Mouse (Mus musculus): ENCODE results near the gene Gm45717. TPM values are rescaled to one million over a fixed set of nuclear protein-coding genes. Genes with fewer than 3 reads are reported as not detected.

Gm45717 gene
- polyA plus RNA-seq, 1 experiment: not detected

GRCm38 (mm10) chr7:140945247-140945646 lies 10.5 kb downstream of the Gm45717 start:
- Histone ChIP-seq H3K27ac (ENCODE audit: control insufficient read depth, insufficient read depth, low read depth, low read length, poor library complexity) (no peak overlapping the region), H3K4me3 (replicated peaks; ENCODE audit: control insufficient read depth, low read depth, low read length) (no peak overlapping the region), H3K4me1 (ENCODE audit: control insufficient read depth, insufficient read depth, low read length) (peaks cover 5% of the 10 kb centered on the region; the same call in 1 of the 2 replicates)
- TF ChIP-seq CTCF (IDR thresholded peaks at IDR 0.05; ENCODE audit: control insufficient read depth, insufficient read depth, low read length) (no peak), POLR2A (IDR thresholded peaks at IDR 0.05; ENCODE audit: borderline replicate concordance, control insufficient read depth, low read depth, low read length) (no peak)
- 83% methylated on average over 5 of the region's 5 CpGs for WGBS

- TF ChIP-seq CTCF (IDR thresholded peaks at IDR 0.05; ENCODE audit: control insufficient read depth, insufficient read depth, low read length): no peak
- no peak for TF ChIP-seq POLR2A (IDR thresholded peaks at IDR 0.05; ENCODE audit: borderline replicate concordance, control insufficient read depth, low read depth, low read length)
- Histone ChIP-seq H3K4me3 (replicated peaks; ENCODE audit: control insufficient read depth, low read depth, low read length) (no peak overlapping the region), H3K27ac (ENCODE audit: control insufficient read depth, insufficient read depth, low read depth, low read length, poor library complexity) (no peak overlapping the region), H3K4me1 (ENCODE audit: control insufficient read depth, insufficient read depth, low read length) (peaks cover 5% of the 10 kb centered on the region; the same call in 1 of the 2 replicates)
- 88% methylated on average over 7 of the region's 7 CpGs for WGBS
Measured at GRCm38 (mm10) chr7:140944236-140944635, 11.5 kb downstream of the Gm45717 start.

GRCm38 (mm10) chr7:140943356-140943755 lies 12.4 kb downstream of the Gm45717 start:
- H3K4me3 ChIP-seq (replicated peaks; ENCODE audit: control insufficient read depth, low read depth, low read length): no peak overlapping the region
- WGBS: 56% methylated on average over 4 of the region's 4 CpGs
- H3K27ac ChIP-seq (ENCODE audit: control insufficient read depth, insufficient read depth, low read depth, low read length, poor library complexity): no peak overlapping the region
- H3K4me1 ChIP-seq (ENCODE audit: control insufficient read depth, insufficient read depth, low read length): peaks cover 5% of the 10 kb centered on the region; the same call in 1 of the 2 replicates
- TF ChIP-seq POLR2A (IDR thresholded peaks at IDR 0.05; ENCODE audit: borderline replicate concordance, control insufficient read depth, low read depth, low read length) (no peak), CTCF (IDR thresholded peaks at IDR 0.05; ENCODE audit: control insufficient read depth, insufficient read depth, low read length) (no peak)

GRCm38 (mm10) chr7:140942811-140943210 lies 12.9 kb downstream of the Gm45717 start:
- H3K4me1 ChIP-seq (ENCODE audit: control insufficient read depth, insufficient read depth, low read length): peaks cover 5% of the 10 kb centered on the region; the same call in 1 of the 2 replicates
- no peak overlapping the region; the same call in 1 of the 2 replicates for H3K27ac ChIP-seq (ENCODE audit: control insufficient read depth, insufficient read depth, low read depth, low read length, poor library complexity)
- no peak overlapping the region for H3K4me3 ChIP-seq (replicated peaks; ENCODE audit: control insufficient read depth, low read depth, low read length)
- TF ChIP-seq CTCF (IDR thresholded peaks at IDR 0.05; ENCODE audit: control insufficient read depth, insufficient read depth, low read length) (no peak), POLR2A (IDR thresholded peaks at IDR 0.05; ENCODE audit: borderline replicate concordance, control insufficient read depth, low read depth, low read length) (no peak)
- WGBS: 75% methylated on average over 10 of the region's 10 CpGs

GRCm38 (mm10) chr7:140942341-140942740 lies 13.4 kb downstream of the Gm45717 start:
- Histone ChIP-seq H3K4me1 (ENCODE audit: control insufficient read depth, insufficient read depth, low read length) (peaks cover 5% of the 10 kb centered on the region; the same call in 1 of the 2 replicates), H3K27ac (ENCODE audit: control insufficient read depth, insufficient read depth, low read depth, low read length, poor library complexity) (peak overlapping the region; percentile 76), H3K4me3 (replicated peaks; ENCODE audit: control insufficient read depth, low read depth, low read length) (peak overlapping the region; percentile 63)
- 48% methylated on average over 9 of the region's 9 CpGs for WGBS
- no peak for TF ChIP-seq POLR2A (IDR thresholded peaks at IDR 0.05; ENCODE audit: borderline replicate concordance, control insufficient read depth, low read depth, low read length)
- TF ChIP-seq CTCF (IDR thresholded peaks at IDR 0.05; ENCODE audit: control insufficient read depth, insufficient read depth, low read length): no peak

- WGBS: 1% methylated on average over 33 of the region's 33 CpGs
- Histone ChIP-seq H3K4me1 (ENCODE audit: control insufficient read depth, insufficient read depth, low read length) (peaks cover 2% of the 10 kb centered on the region; the same call in 1 of the 2 replicates), H3K4me3 (replicated peaks; ENCODE audit: control insufficient read depth, low read depth, low read length) (peak within 1 kb of the TSS; percentile 63)
Measured at GRCm38 (mm10) chr7:140941222-140942051, 14.3 kb downstream of the Gm45717 start, which contains the start of gene Pgghg. Gene Pgghg, plus strand, starts transcription at chr7:140941391.

GRCm38 (mm10) chr7:140939669-140940171 lies 16.0 kb downstream of the Gm45717 start:
- peaks cover 2% of the 10 kb centered on the region; the same call in 1 of the 2 replicates for H3K4me1 ChIP-seq (ENCODE audit: control insufficient read depth, insufficient read depth, low read length)
- WGBS: 87% methylated on average over 8 of the region's 8 CpGs
- H3K4me3 ChIP-seq (replicated peaks; ENCODE audit: control insufficient read depth, low read depth, low read length): no peak overlapping the region
- H3K27ac ChIP-seq (ENCODE audit: control insufficient read depth, insufficient read depth, low read depth, low read length, poor library complexity): no peak overlapping the region
- TF ChIP-seq POLR2A (IDR thresholded peaks at IDR 0.05; ENCODE audit: borderline replicate concordance, control insufficient read depth, low read depth, low read length): no peak
- TF ChIP-seq CTCF (IDR thresholded peaks at IDR 0.05; ENCODE audit: control insufficient read depth, insufficient read depth, low read length): no peak

More at GRCm38 (mm10) chr7:140941222-140942051, 14.3 kb downstream of the Gm45717 start, which contains the start of gene Pgghg:
- peak within 1 kb of the TSS; percentile 76 for H3K27ac ChIP-seq (ENCODE audit: control insufficient read depth, insufficient read depth, low read depth, low read length, poor library complexity)
- TF ChIP-seq CTCF (IDR thresholded peaks at IDR 0.05; ENCODE audit: control insufficient read depth, insufficient read depth, low read length) (peak; percentile 83), POLR2A (IDR thresholded peaks at IDR 0.05; ENCODE audit: borderline replicate concordance, control insufficient read depth, low read depth, low read length) (peak; percentile 65; the same call in 1 of the 2 replicates)

GRCm38 (mm10) chr7:140938896-140939295 lies 16.8 kb downstream of the Gm45717 start:
- H3K4me3 ChIP-seq (replicated peaks; ENCODE audit: control insufficient read depth, low read depth, low read length): no peak overlapping the region
- peaks cover 2% of the 10 kb centered on the region; the same call in 1 of the 2 replicates for H3K4me1 ChIP-seq (ENCODE audit: control insufficient read depth, insufficient read depth, low read length)
- no peak overlapping the region for H3K27ac ChIP-seq (ENCODE audit: control insufficient read depth, insufficient read depth, low read depth, low read length, poor library complexity)
- 81% methylated on average over 2 of the region's 2 CpGs for WGBS
- no peak for TF ChIP-seq CTCF (IDR thresholded peaks at IDR 0.05; ENCODE audit: control insufficient read depth, insufficient read depth, low read length)
- TF ChIP-seq POLR2A (IDR thresholded peaks at IDR 0.05; ENCODE audit: borderline replicate concordance, control insufficient read depth, low read depth, low read length): no peak
